Mouse (Mus musculus) gonadal fat pad, adult 2 months (tissue): ENCODE measurements around the gene P2rx1. TPM values are rescaled to one million over a fixed set of nuclear protein-coding genes. Genes with fewer than 3 reads are reported as not detected.

Experiments used
- DNase-seq: peaks from one replicate; pipeline ENCODE4 v3.0.0-alpha.2; 2012; ENCODE audit warnings: low read depth
- polyA plus RNA-seq: library from polyadenylated mRNA; depleted of rRNA; stranded (reverse); fragments of >200 nt; gene quantifications from 2 replicates; pipeline ENCODE4 v1.2.3, GENCODE M21; 2012

The P2rx1 gene
- polyA plus RNA-seq, 1 experiment: 30.3 TPM

DNA sequence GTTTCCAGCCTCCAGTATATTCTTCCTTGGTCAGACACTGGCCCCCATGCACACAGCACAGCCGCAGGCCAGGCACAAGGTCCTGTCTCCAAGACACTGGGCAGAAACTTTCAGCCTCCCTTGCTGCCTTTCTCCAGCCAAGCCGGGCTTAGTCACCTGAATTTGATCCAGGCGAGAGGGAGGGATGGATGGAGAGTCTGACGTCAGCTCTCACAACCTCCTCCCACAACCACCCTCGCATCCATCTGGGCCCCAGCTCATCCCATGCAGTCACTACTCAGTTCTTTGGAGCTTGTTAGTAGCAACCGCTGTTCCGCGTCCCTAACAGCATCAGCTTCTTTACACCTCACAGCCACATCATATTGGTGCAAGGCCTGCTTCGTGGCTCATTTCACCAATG is 24.2 kb downstream of the P2rx1 start:
- DNase-seq: no peak

DNA sequence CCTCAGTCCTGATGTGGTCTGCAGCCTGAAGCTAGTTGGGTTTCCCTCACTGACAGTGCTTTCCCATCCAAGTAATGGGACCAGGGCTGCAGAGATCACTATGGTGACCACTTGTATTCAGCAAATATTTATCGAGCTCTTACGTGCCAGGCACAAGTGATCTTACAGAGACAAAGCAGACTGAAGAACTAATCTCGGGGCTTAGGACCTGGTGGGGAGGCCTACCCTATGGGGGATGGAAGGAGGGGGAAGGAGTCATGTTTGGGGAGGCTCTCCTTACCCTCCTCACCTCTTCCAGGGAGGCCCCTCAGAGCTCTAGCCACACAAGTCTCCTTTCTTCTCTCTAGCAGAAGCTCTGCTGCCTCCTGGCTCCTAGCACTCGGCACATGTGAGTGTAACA is 24.9 kb downstream of the P2rx1 start:
- no peak for DNase-seq

DNA sequence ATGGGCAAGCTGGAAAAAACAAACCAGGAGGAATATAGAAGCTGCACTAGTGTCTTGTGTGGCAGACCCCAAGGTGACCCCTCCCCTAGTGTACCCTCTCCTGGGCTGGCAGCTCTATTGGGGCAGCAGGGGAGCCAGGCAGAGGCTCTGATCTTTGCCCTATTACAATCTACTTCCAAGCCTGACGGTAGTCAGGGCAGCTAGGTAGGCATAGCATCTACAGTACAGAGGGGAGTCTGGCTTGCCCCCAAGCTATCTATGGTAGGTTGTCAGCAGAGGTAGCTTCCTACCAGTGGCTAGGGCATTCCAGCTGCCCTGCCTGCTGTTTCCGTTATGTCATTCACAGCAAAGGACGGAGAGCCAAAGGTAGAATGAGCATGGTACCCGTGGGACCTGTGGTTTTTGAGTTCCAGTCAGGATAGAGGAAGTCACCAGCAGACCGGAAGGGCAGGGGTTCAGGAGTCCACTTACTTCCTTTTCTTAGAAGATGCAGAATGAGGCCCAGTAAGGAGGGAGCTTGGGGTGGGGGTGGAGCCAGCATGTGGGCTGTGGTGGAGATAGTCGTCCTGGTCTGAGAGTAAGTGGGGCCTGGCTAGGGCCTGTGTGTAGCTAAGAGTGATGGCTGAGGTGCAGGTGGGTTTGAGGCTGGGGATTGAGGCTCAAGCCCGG is 25.5 kb downstream of the P2rx1 start:
- no peak for DNase-seq

DNA sequence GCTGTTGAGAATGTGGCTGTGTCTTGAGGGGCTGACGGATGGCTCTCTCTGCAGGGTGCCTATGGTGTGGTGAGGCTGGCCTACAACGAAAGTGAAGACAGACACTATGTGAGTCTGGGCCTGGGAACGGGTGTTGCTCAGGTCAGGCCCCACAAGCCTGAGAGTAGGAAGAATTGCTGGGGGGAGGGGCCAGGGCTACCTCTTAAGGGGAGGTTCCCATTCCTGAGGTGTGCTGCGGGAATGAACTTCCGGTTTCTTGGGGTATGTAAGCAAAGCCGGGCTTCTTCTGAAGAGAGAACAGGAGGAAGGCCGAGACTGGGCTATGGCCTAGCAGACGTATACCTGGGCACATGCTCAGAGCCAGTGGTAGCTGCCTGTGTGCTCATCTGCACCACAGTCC is 28.1 kb downstream of the P2rx1 start:
- no peak for DNase-seq

DNA sequence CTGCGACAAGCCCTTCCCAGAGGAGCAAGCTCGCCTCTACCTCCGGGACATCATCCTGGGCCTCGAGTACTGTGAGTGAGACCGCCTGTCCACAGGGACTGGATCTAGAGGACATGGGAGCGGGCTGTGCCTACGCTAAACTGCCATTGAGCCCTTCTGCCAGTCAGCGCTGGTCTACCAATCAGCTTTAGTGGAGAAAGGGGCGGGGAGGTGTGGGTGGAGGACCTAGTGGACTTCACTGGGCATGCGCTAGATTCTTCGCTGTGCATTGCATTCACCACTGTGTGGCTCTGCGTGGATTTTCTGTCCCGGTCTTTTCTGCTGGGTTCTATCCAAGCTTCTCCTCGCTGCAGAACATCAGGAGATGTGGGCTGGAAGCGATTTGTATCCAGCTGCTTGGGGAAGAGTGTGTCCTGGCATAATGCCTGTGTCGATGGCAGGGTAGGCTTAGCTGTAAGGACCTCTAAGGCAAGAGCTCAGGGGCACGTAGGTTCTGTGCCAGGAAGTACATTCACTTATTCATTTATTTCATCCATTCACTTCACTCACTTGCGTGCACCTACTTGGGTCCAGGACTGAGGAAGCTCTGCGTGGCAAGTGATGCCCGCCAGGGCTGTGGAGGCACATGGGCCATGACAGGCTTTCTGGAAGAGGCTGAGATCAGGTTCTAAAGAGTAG is 32.1 kb downstream of the P2rx1 start:
- no peak for DNase-seq

DNA sequence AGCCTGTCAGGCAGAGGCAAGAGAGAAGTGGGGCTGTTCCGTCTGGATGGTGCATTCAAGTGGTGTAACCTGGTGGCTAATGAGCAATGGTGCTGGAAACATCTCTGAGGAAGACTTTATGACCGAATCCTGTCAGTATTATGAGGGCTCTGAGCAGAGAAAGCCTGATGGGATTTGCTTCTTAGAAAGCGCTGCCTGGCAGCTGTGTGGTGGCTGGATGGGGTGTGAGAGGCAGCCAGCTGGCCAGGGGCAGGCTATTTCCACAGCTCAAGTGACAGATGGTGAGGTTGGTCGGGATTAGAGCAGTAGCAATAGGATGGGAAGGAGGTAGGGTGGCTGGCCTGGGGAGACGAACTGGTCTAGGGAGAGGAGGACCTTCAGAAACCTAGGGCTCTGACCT is 32.6 kb downstream of the P2rx1 start:
- no peak for DNase-seq

DNA sequence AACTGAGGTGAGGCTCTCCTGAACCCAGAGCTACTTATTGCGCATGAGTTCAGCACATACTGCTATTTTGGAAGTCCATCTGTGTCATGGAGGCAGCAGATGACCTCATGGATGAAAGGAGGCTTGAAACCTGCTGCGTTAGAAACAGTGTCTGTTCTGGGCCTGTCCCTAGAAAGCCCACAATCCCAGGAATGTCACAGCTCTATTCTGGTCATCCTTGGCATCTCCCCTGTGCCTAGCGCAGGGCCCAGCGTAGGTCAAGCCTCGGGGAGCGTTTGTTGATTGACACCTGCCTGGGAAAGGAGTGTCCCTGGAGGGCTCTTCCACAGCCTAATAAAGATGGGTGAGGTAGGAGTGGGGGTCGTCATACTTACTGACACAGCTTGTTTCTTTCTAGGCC is 37.2 kb downstream of the P2rx1 start:
- no peak for DNase-seq

DNA sequence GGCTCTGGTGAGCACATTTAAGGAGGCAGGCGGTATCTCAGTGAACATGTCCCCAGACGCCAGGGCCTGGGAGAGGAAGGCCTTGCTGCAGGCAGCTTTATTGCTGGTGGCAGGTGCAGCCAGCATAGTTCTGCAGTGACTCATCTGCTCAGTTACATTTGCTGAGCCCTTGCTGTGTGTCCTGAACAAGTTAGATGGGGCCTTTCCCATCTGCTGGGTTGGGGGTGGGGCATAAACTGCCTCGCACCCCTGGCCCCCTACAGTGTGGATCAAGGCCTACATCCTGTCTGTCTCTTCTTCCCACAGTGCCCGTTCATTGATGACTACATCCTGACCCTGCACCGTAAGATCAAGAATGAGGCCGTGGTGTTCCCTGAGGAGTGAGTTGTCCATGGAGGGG is 38.0 kb downstream of the P2rx1 start:
- DNase-seq: no peak

DNA sequence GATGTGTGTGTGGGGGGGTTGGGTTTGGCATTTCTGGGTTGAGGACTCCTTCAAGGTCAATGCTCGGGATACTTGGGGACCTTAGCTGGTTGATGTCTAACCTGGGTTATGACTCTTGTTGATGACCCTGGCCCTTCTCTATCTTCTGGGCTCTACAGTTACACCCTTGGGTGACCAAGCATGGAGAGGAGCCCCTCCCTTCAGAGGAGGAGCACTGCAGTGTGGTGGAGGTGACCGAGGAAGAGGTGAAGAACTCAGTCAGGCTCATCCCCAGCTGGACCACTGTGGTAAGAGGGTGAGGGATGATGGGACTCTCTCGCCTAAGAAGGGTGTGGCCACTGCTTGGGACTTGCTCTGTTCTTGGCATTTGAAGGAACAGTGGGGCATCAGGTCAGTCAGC is 38.8 kb downstream of the P2rx1 start:
- DNase-seq: no peak

DNA sequence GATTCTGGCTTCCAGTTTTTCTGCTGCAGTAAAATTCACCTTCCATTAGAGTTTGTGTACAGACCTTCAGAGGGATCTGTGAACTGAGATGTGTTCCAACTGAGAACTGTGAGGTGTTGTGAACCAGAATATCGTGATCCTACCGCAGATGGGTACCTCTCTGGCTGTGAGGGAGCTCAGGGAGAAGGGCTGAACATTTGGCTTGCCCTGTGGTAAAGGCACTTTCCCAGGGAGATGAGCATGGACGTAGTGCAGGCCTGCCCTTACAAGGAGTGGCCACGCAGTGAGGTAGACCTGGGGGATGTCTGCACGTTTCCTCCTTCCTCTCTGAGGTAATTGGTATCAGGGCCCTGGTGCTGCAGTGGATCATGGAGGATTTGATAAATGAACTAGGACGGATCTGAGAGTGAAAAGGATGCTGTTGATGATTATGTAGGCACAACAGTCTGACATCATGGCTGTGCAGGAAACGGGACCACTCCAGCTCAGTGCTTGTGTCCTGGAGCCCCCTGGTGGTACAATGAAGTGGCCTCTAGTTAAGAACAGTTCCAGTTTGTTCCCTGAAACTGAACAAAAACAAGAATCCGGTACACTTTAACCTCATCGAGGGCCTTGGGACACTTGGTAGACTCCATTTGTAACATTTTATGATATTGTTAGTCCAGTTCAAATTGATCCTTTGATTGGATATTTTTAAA is 40.3 kb downstream of the P2rx1 start:
- no peak for DNase-seq

DNA sequence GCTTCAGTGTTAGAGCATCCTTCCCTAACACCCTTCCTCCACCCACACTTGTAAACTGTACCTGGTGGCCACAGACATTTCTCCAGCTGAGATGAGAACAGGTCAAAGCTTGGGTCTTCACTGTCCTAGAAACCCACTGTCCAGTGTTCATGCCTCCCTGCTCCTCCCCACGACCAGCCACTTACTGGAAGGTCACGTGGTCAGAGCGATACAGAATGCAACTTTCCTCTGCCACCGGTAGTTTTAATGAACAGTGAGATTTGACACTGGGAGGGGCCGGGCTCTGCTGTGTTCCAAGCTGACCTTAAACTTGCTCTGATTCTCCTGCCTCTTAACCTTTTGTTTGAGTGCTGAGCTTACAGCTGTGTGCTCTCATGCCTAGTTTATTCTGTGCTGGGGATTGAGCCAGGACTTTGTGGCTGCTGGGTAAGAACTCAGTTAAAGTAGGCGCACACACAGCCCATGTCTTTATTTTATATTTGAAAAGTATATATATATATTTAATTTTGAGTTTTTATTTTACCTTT is 45.4 kb downstream of the P2rx1 start:
- DNase-seq: no peak

DNA sequence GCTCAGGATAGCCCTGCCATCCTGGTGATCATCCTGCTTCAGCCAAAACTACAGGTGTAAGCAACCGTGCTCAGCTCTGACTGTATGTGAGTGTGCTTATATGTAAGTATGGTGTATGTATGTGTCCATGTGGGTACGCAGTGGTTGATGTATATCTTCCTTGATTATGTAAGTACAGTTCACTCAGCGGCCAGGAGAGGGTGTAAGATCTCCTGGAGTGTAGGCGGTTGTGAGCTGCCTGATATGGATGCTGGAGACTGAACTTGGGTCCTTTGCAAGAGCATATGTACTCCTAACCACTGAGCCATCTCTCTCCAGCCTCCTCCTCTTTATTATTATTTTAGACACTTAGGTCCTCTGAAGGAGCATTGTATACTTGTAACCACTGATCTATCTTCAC is 45.9 kb downstream of the P2rx1 start:
- no peak for DNase-seq

DNA sequence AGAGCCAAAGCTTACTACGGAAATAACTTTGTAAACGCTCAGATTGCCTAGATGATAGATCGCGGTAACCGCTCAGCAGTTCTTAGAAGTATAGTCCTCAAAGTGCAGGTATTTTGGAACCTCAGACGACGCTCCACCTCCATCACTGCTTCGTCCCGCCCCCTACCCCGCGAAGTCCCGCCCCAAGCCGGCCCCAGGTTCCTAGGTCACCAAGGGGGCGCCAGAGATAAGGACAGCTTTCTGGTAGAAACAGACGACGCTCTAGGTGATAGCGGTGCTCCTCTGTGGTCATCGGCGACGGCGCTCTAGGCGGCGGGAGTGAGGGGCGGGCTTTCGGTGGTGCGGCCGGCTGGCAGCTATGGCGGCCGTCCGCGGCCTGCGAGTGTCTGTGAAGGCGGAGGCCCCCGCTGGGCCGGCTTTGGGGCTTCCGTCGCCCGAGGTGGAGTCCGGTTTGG is 48.7 kb downstream of the P2rx1 start, which contains the start of gene Ncbp3:
TSS of gene Ncbp3 (plus strand) at position 242 of the 455 bp plus-strand sequence.
- peak; percentile 52 for DNase-seq

DNA sequence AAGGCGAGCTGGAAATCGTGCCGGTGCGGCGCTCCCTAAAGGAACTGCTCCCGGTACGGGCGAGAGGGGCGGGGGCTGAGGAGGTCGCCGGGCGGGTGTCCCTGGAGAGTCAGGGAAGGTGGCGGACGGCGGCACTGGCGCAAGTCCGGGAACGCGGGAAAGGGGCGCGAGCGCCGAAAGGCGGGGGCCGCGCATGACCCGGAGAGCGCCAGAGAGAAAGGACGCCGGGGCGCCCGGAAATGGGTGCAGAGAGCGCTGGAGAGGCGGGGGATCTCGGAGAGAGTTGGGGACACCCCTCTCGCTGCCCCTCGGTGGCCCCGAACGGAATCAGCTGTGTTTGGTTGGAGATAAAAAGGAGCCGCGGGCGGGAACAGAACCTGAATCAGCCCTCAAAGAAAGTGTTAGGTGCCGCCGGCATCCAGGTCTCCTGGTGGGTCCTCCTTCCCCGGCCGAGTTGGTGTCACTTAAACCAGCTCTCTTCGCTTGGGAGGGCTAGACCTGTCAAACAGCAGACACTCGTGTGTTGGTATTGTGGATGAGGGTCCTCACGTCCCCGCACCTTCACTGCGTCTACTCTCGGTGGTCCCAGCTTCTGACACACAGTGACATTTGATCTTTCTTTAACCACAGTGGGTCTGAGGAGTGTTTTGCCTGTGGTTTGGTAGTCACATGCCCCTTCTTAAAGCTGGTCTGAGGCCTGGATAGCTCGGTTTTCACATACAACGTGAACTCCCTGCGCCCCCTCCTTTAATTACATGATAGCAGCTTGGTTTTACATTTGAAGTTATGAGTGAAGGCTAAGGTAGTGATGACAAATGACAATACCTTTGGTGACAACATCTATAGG is 49.4 kb downstream of the P2rx1 start:
- DNase-seq: no peak

DNA sequence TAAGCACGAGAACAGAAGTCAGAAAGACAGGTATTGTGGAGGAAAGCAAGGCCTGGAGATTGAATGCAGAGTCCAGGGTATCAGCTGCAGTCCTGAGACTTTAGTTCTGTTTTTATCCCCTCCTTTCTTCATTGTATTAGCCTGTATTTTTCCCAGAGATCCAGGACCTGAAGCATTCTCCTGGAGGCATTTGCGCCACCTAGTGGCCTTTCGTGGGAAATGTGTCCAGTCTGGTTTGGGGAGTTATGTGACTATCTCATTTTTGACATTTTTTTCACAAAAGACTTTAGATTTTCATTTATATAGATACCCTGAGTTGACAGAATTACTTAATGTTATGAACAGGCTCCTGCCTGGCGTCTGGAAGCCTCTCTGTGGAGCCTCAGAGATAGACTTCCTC is 50.4 kb downstream of the P2rx1 start:
- DNase-seq: no peak

DNA sequence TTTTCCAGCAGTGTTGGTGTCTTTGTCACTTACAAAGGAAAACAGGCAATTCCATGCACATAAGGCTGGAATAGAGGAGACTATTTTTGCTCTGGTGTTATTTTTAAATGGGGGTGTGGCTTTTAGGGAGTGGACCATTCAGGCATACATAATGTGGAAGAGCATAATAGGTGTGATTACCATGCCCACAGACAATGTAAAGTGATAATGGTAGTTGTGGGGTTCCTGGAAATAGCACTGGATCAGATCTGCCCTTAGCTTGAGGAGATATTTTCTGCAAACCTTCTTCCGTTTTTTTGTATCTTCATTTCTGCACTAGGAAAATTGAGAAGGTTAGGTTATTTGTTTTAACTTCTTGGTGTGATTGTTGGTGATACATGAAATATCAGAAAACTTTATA is 53.9 kb downstream of the P2rx1 start:
- no peak for DNase-seq

DNA sequence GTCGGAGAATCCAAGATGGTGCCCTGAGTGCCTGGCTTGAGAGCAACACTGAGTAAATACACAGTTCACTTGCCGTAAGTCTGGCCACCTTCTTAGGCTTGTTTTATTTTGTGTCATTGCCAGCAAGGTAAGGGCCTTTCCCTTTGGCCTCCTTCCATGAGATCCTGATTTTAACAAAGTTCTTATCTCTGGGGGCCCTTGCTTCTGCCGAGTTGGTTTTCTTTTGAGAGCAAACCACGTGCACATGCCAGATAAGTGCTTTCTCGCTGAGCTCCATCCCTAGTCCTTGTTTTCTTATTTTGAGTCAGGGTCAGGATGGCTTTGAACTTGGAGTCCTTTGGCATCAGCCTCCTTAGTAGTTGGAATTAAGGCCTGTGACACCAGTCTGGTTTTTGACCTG is 58.8 kb downstream of the P2rx1 start:
- no peak for DNase-seq

DNA sequence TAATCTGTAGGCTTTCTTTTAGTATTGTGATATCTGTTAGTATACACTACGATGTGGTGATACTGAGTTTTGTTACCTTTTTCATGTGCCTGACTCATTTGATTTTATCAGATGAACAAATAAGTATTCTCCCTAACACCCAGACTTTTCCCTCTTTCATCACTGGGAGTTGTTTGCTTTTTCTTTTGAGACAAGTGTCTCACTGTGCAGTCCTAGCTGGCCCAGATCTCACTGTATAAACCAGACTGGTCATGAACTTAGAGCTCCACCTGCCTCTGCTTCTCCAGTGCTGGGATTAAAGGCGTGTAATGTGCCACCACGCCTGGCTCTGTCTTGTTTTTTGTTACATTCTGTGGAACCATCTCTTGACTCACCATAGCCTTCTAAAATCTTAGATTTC is 60.7 kb downstream of the P2rx1 start:
- no peak for DNase-seq

DNA sequence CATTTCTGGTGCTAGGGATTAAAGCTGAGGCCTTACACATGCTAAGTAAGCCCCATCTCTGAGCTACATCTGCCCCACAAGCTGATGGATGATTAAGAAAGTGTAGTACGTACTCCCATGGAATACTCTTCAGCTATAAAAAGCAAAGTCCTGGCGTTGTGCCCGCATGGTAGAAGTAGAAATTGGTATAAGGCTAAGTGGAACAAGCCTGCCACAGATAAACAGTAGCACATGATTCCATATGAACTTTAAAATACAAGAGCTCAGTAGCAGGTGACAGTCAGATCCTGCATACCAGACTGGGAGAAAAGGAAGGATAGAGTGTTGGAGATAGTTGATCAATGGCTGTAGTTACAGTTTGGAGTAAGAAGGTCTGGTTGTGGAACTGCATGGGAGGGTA is 62.5 kb downstream of the P2rx1 start:
- DNase-seq: no peak
